Mouse (Mus musculus): Measurements from ENCODE around the gene Tmpo. TPM values are rescaled to one million over a fixed set of nuclear protein-coding genes. Genes with fewer than 3 reads are reported as not detected.

Gene Tmpo
- polyA plus RNA-seq, 1 experiment: 385 TPM

DNA sequence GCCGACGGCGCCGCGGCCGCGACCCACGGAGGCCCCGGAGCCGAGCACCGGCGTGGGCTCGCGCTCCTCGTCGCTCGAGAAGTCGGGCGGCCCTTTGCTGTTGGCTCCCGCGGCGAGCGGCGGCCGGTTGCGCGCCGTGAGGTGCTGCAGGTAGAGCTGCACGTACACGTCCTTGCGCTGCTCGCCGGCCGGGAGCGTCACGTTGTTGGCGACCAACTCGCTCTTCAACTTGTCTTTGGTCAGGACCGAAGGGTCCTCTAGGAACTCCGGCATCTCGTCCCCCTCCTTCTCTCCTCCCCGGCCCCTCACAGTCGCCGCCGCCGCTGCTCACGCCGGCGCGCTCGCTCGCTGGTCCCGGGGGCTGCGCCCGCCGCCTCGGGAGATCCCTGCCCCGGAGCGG is 10.1 kb downstream of the Tmpo start:
- TF ChIP-seq GATA1 (IDR thresholded peaks at IDR 0.05; ENCODE audit: low read length): no peak

DNA sequence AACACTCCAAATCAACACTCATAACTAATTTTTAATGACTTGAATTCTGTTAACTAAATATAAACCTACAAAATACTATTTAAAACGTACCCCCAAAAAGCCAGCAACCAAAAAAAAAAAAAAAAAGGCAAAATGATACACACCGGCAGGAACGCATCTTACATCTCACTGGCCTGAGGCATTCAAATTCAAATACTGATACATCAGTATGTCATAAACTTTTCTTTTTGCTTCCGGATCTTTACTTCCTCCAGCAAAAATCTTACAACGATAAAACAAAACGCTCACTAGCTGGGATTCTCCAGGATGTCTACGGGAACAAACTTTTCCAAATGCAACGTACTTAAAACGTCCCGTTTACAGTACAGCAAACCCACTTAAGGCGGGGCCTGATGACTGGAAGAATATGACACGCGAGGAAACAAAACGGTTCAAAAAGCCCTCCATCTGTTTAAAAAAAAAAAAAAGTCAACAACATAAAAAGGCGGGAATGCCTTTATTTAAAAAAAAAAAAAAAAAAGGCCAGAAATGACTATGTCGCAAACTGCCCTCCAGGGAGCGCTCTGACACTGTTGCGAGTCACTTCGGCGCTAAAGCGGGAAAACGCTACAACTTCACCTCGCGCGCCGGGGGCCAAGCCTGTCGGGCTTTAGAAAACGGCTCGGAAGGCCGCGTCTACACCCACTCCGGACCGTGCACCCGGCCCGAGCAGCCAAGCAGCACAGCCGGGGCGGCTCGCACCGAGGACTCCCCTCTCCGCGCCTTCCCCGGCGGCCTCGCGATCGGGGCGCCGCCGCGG is 10.8 kb downstream of the Tmpo start:
- TF ChIP-seq GATA1 (IDR thresholded peaks at IDR 0.05; ENCODE audit: low read length): no peak

DNA sequence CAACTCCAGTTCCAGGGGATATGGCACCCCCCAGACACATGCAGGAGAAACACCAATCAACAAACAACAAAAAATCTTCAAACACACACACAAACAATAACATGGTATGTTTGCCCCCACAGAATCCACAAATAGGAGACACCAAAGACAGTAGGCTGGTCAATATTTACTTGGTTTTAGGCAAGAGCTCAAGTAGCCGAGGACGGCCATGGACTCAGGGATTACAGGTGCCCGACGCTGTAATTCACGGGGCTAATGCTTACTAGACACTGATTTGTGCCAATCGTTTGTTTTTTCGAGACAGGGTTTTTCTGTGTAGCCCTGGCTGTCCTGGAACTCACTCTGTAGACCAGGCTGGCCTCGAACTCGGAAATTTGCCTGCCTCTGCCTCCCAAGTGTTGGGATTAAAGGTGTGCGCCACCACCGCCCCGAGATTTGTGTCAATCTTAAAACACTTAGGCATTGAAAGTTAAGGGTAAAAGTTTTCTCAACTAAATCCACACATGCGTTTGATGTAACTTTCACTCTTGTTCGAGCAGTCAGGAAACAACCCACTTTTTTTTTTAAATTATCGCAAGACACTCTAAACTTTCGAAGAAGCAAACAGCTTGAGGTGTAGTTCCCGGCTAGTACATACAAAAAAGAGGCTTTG is 11.6 kb downstream of the Tmpo start:
- TF ChIP-seq GATA1 (IDR thresholded peaks at IDR 0.05; ENCODE audit: low read length): no peak

DNA sequence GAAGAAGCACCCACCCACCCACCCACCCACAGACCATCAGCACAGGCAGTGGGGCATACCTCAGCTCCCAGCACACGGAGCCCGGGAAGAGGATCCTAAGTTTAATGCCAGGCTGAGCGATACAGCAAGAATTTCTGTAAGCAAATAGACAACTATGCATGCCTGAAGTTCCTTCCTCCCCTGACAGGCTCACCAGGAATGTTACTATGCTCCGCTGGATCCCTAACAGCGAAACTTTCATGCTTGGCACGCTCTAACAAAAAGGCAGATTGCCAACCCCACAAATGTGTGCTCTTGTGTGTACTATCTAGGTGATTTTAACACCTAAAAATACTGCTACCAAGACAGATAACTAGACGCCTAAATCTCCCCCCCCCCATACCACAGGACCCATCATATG is 13.8 kb downstream of the Tmpo start:
- TF ChIP-seq GATA1 (IDR thresholded peaks at IDR 0.05; ENCODE audit: low read length): no peak

DNA sequence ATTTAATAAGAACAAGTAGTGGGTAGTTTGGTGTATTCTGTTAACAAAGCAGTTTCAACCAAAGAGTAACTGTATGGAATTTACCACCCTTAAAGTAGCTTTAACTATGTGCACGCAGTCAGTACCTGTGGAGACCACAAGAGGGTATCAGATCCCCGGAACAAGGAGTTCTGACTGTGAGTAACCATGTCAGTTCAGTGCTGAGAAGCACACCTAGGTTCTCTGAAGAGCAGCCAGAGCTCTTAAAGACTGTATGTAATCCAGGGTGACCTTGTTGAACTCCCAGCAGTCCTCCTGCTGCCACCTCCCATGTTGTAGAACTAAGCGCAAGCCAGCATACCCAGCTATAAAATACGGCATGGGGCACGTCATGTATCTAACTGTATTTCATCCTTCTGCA is 14.2 kb downstream of the Tmpo start:
- no peak for TF ChIP-seq GATA1 (IDR thresholded peaks at IDR 0.05; ENCODE audit: low read length)

DNA sequence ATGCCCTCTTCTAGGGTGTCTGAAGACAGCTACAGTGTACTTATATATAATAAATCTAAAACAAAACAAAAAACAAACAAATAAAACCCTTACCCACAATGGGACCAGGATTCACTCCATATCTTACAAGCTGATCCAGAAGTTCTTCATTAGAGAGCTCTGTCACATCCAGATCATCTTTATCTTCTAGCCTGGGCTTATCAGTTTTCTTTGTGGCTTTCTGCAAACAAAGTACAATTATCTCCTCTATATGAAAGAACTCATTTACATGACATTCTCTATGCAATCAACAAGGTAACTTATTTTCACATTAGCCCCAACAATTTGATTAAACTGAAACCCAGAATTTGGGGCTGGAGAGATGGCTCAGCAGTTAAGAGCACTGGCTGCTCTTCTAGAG is 15.3 kb downstream of the Tmpo start:
- peak; percentile 14 for TF ChIP-seq GATA1 (IDR thresholded peaks at IDR 0.05; ENCODE audit: low read length)

DNA sequence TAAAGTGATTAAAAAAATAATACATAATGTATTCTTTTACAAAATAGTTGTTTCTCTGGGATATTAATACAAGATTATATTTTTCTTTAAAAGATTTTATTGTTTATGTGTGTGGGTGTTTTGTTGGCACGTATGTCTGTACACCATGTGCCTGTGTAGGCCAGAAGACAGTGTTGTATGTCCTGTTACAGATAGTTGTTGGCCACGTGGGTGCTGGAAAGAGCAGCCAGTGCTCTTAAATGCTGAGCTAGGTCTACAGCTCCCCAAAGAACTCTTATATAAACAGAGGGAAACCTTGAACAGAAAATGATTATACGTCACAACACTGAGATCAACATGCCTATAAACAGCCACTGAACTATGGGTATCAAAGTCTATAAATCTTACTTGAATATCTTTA is 16.6 kb downstream of the Tmpo start:
- TF ChIP-seq GATA1 (IDR thresholded peaks at IDR 0.05; ENCODE audit: low read length): no peak

DNA sequence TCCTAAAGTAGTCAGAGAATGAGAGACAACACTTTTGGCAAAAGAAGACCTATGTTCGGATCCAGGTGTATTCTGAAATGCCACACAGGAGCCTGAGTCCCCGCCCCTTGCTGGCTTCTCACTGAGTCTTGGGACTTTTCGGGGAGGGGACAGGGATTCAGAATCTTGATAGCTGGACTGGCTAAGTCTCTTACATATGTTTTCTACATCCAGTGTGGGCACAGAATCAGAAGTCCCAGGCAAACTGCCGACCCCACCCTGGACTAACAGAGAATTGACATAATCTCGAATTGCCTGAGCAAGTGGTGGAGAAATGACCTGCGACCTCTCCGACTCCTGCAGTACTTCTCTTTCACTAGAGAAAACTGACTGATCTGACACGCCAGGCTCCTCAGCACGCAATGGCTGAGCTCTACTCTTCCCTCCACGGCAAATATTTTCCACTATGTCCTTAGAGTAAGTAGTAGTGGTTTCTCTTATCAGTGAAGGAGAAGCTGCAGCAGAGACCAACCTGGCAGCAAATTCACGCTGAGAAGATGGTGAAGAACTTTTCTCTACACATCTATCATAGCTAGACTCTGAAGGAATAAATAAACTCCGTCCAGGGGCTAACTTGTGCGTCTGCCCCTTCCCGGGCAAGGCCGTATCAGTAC is 18.5 kb downstream of the Tmpo start:
- TF ChIP-seq GATA1 (IDR thresholded peaks at IDR 0.05; ENCODE audit: low read length): no peak

DNA sequence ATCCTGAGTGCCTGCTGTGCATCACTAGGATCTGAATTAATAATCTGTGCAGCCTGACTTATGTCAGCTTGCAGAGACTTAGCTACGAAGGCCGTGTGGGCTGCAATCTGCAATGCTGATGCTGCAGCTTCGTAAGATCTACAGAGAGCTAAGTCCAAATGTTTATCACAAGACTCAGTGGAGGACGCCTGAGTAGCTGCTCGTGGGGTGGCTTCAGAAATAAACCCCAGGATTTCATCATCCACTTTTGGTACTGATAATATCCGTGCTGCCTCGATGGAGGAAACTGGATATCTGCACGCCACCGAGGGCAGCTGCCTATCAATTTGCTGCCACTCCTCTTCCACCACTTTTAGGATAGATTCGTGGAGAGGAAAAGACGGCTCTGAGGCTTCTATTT is 19.0 kb downstream of the Tmpo start:
- peak; percentile 8 for TF ChIP-seq GATA1 (IDR thresholded peaks at IDR 0.05; ENCODE audit: low read length)

DNA sequence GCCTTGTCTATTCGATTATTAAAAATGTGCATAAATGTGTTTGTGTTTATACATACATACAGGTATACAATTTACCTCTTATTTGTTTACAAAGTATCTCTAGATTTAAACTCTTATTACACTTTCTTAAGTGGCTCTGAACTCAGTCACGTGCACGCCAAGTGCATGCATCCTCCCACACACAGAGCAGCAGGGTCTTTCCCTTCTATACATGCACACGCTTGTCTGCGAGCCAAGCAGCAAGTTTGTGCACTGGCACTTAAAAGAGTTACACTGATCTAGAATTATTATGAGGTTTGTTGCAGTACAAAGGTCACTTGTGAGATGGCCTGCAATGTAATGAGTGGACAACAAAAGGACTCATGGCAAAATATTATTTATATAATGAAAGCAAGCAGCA is 20.1 kb downstream of the Tmpo start:
- TF ChIP-seq GATA1 (IDR thresholded peaks at IDR 0.05; ENCODE audit: low read length): no peak

DNA sequence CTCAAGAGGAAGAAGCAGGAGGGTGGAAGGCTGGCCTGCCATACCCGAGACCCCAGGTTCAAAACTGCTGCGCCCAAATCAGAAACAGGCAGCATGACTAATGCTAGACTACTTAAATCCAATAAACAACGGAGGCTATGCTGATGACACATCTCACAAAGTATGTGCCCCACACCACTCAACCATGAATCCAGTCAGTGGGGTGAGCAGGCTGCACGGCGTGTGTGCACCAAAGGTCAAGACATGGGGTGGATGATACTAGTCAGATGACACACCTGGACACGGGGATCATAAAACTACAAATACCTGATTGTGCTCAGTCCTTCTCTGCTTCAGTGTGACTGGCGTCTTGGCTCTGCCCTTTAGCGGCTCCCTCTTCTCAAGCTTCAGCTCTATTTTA is 22.7 kb downstream of the Tmpo start:
- no peak for TF ChIP-seq GATA1 (IDR thresholded peaks at IDR 0.05; ENCODE audit: low read length)

DNA sequence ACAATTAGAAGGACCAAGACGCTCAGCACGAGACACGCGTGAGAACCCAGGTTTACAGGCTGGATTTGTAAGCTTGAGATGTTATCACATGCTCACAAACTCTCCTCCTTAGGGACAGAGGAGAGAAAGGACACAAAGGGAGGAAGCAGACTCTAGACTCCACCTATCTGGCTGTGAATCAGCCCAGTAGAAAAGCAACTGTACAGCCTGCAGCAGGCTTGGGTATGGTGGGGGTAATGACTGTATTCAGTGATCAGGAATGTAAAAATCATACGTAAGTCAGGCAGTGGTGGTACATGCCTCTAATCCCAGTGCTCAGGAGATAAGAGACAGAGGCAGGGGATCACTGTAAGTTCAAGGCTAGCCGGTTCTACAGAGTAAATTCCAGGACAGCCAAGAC is 24.8 kb downstream of the Tmpo start:
- TF ChIP-seq GATA1 (IDR thresholded peaks at IDR 0.05; ENCODE audit: low read length): no peak

DNA sequence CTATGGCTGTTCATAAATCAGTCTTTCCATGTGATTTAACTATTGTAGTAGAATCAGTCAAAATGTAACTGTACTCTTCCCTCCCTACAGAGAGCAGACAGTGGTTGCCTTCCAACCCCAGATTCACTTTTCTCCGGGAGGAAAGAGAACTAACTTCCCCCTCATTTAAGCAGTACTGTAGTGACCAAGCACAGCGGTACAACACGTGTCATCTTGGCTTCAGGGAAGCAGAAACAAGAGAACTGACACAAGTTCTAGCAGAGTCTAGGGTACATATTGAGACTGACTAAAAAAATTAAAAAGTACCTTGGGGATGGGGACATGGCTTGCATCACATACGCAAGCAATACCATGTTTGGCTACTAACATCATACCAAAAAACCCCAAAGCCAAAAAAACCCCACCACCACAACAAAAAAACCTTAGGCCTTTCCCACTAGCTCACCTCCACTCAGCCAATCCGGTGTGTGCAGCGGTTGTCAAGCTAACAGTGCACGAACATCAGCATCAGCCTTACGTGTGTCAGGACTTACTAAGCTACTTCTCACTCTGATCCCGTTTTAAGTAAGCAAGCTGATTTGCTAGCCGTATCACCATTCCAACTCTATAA is 27.1 kb downstream of the Tmpo start:
- no peak for TF ChIP-seq GATA1 (IDR thresholded peaks at IDR 0.05; ENCODE audit: low read length)

DNA sequence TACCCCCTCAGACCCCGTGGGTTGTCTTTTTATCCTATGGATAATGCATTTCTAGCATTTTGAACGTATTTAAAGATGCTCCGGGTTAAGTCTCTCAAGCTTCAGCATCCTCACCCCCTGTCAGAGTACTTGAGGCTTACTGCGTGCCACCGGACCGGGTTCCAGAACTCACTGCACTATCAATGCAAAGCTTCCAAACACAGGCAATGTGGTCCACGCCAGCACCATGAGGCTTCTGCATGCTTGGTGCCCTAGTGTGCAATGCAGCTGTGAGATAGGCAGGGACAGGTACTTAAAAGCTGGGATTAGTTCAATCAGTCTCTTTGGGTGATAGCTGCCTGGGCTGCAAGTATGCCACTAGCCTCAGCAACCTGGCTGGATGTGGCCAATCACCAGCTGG is 35.7 kb downstream of the Tmpo start:
- no peak for TF ChIP-seq GATA1 (IDR thresholded peaks at IDR 0.05; ENCODE audit: low read length)

DNA sequence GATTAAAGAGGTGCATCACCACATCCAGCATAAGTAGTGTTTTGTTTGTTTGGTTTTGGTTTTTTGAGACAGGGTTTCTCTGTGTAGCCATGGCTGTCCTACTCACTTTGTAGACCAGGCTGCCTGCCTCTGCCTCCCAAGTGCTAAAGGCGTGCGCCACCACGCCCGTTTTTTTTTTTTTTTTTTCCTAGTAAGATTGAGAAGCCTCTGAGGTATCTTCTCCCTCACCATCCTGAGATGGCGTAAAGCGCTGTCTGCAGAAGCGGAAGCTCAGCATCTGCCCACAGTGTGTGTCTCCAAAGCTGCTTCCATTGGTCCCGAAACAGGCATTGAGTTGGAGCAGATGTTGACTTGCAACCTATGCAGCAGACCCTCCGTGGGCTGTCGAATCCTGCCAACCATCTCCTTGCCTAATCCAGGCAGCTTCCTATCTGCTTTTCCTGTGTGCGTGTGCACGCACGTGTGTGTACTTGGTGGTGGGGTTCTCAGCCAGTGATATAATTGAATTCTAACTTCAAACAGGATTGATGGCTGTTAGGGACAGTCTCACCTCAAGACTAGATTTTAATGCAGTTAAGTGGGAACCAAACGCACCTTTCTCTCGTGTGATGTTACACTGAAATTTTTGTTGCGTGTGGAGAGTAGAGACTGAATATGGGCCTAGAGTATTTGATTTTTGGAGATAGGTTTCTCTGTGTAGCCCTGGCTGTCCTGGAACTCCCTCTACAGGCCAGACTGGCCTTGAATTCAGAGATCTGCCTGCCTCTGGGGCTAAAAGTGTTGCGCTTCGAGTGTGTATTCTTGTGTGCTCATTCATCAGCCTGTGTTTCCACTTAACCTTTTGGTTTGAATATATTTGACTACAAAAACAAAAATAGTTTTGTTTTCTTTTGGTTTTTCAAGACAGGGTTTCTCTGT is 37.5 kb downstream of the Tmpo start:
- no peak for TF ChIP-seq GATA1 (IDR thresholded peaks at IDR 0.05; ENCODE audit: low read length)

All from G1E-ER4 (cell line).